Mouse (Mus musculus): ENCODE results near the gene Scube1.

- TF ChIP-seq CTCF (IDR thresholded peaks at IDR 0.05) (no peak), EP300 (IDR thresholded peaks at IDR 0.05; ENCODE audit: insufficient read depth, low read depth, low read length) (no peak), POLR2A (IDR thresholded peaks at IDR 0.05; ENCODE audit: insufficient read depth, low read depth, low read length) (peak; percentile 68)
These were observed 161.4 kb downstream of the Scube1 start, which contains the start of the genes Tspo and Mcat for GRCm38 (mm10) chr15:83563327-83563856.
